In the genomic region with DNA sequence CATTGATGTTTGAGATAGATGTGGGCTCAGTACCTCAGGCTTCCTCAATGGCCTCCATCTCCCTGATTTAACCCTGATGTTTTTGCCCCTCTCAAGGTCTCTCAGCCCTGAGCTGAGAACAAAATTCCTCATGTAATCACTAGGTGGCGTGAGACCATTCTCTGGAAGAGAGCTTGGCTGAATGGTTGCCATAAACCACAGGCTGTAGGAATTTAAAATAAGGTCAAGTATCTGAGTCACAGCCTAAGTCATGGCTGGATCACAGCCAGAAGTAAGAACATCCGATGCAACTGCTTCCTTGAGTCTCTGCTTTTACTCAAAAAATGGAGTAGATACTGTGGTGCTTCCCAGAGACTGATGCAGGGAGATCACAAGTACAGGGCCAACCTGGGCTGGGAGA, we compare ENCODE assay signal across 8 mouse cellular contexts.
A peak's percentile ranks its signal among the peaks of the same experiment; 100 is the strongest.
DNase-seq lines count a peak whose midpoint lies in the region; ATAC-seq and TF ChIP-seq lines count a peak whose summit lies in the region.

No protein-coding gene starts in this region.

- H3K9ac ChIP-seq in hindbrain, postnatal 0 days (replicated peaks; ENCODE audit: low read length): no peak overlapping the region
- no peak overlapping the region for H3K9ac ChIP-seq in hindbrain, embryonic 16.5 days (ENCODE audit: low read depth, low read length)

- no peaks in the 10 kb centered on the region for H3K4me1 ChIP-seq in hindbrain, postnatal 0 days (ENCODE audit: insufficient read depth, low read length)
- H3K4me1 ChIP-seq in hindbrain, embryonic 16.5 days (ENCODE audit: control insufficient read depth, insufficient read depth, low read depth, low read length): no peaks in the 10 kb centered on the region
- H3K4me1 ChIP-seq in forebrain, embryonic 10.5 days: no peaks in the 10 kb centered on the region

- ATAC-seq in hindbrain, postnatal 0 days: no peak
- no peak for ATAC-seq in hindbrain, embryonic 16.5 days

- H3K36me3 ChIP-seq in hindbrain, postnatal 0 days (ENCODE audit: insufficient read depth, low read length): no peaks in the 10 kb centered on the region
- no peaks in the 10 kb centered on the region for H3K36me3 ChIP-seq in hindbrain, embryonic 16.5 days (ENCODE audit: control insufficient read depth, insufficient read depth, low read length)
- no peaks in the 10 kb centered on the region for H3K36me3 ChIP-seq in forebrain, embryonic 10.5 days (replicated peaks)

- DNase-seq in hindbrain, postnatal 0 days (ENCODE audit: low spot score): peak; percentile 44
- peak; percentile 57 for DNase-seq in 3134 (ENCODE audit: extremely low read depth, insufficient read length, low spot score)
- peak; percentile 39 for DNase-seq in Muller cell, postnatal 12 days (ENCODE audit: inconsistent ontology term)
- peak; percentile 63 to 68 for DNase-seq in heart, postnatal 10 days
- peak; percentile 7 for DNase-seq in naive thymus-derived CD4-positive, alpha-beta T cell, adult 2 months (ENCODE audit: low read depth)
- DNase-seq in adipocyte (ENCODE audit: low spot score): no peak
- no peak for DNase-seq in forebrain, embryonic 10.5 days (ENCODE audit: extremely low spot score, low spot score)

- intact Hi-C loops in heart, postnatal 10 days (cut with DNase I): loop anchor here (2.0 to 10.0 kb wide), 3 partner anchors 73 to 801 kb away; no protein-coding TSS in a partner anchor

- H3K27me3 ChIP-seq in hindbrain, postnatal 0 days (ENCODE audit: insufficient read depth, low read length): no peaks in the 10 kb centered on the region
- H3K27me3 ChIP-seq in hindbrain, embryonic 16.5 days (replicated peaks; ENCODE audit: control insufficient read depth, insufficient read depth, low read length): no peaks in the 10 kb centered on the region
- no peaks in the 10 kb centered on the region for H3K27me3 ChIP-seq in forebrain, embryonic 10.5 days (ENCODE audit: poor library complexity, severe bottlenecking)

- H3K27ac ChIP-seq in hindbrain, postnatal 0 days: no peak overlapping the region
- H3K27ac ChIP-seq in hindbrain, embryonic 16.5 days (ENCODE audit: low read depth, low read length): no peak overlapping the region
- H3K27ac ChIP-seq in forebrain, embryonic 10.5 days: no peak overlapping the region

- H3K4me3 ChIP-seq in hindbrain, postnatal 0 days (ENCODE audit: low read length): no peak overlapping the region
- no peak overlapping the region for H3K4me3 ChIP-seq in hindbrain, embryonic 16.5 days (ENCODE audit: low read length)
- no peak overlapping the region for H3K4me3 ChIP-seq in forebrain, embryonic 10.5 days

- no peaks in the 10 kb centered on the region for H3K9me3 ChIP-seq in hindbrain, postnatal 0 days (ENCODE audit: low read length)
- no peaks in the 10 kb centered on the region for H3K9me3 ChIP-seq in hindbrain, embryonic 16.5 days (ENCODE audit: control insufficient read depth, low read length)
- H3K9me3 ChIP-seq in forebrain, embryonic 10.5 days: no peaks in the 10 kb centered on the region

- H3K4me2 ChIP-seq in hindbrain, postnatal 0 days (ENCODE audit: low read depth, low read length): no peak overlapping the region
- H3K4me2 ChIP-seq in hindbrain, embryonic 16.5 days (ENCODE audit: low read length): no peak overlapping the region

- TF ChIP-seq CTCF in hindbrain, postnatal 0 days (IDR thresholded peaks at IDR 0.05; ENCODE audit: low read depth): peak; percentile 51

- WGBS in hindbrain, postnatal 0 days: 22% methylated on average over 2 of the region's 2 CpGs
- WGBS in hindbrain, embryonic 16.5 days: 41% methylated on average over 2 of the region's 2 CpGs
- 55% methylated on average over 2 of the region's 2 CpGs for WGBS in forebrain, embryonic 10.5 days

Comparison
In these comparisons a context has a peak if more than half of its experiments do, and no peak if none do; other contexts are left out.
1. DNase-seq: peak in hindbrain, postnatal 0 days (single experiment), 3134 (single experiment), Muller cell, postnatal 12 days (single experiment), heart, postnatal 10 days (2 of 2) and naive thymus-derived CD4-positive, alpha-beta T cell, adult 2 months (single experiment); none in adipocyte (single experiment) and forebrain, embryonic 10.5 days (single experiment).